20 mouse cellular contexts compared by ENCODE assay signal in the genomic region with DNA sequence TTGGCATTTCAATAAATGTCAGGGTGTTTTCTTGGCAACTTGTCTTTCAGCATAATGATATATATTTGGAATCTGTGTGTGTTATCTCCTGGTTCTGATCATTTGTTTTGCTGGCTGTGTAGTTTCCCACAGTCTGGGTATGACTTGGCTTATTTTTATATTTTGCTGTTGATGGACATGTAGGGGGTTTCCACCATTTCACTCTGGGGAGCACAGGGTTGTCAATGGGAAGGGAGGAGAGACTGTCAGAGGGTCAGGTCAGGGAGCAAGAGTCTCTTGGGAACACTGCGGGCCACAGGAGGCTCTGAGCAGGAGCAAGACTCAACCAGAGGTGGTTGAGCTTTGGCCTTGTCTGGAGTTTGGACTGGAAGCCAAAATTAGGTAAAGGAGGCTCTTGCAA. TPM values are rescaled to one million over a fixed set of nuclear protein-coding genes. Genes with fewer than 3 reads are reported as not detected.
DNase-seq lines count a peak whose midpoint lies in the region; ATAC-seq and TF ChIP-seq lines count a peak whose summit lies in the region.
"Had no signal": no experiment of that assay in that cellular context is flagged by ENCODE, and none has a peak within 500 bp of the region (broad histone marks: within the 10 kb centered on the region; RNA-seq: fewer than 3 reads in every experiment).

No protein-coding gene starts in this region.

- H3K4me1 ChIP-seq in kidney, adult 2 months (ENCODE audit: control insufficient read depth, insufficient read depth, low read length), result peaks cover 28% of the 10 kb centered on the region
- H3K4me1 ChIP-seq in kidney, embryonic 16.5 days (ENCODE audit: insufficient read depth, low read length), result peaks cover 21% of the 10 kb centered on the region
- H3K4me1 ChIP-seq: embryonic facial prominence, embryonic 12.5 days had no signal

- ATAC-seq in kidney, embryonic 16.5 days (ENCODE audit: low FRiP score, low TSS enrichment), result no peak
- ATAC-seq in activated CD4-positive, CD25-positive, alpha-beta regulatory T cell, adult 4 months, result peak; percentile 54
- ATAC-seq: forebrain, embryonic 15.5 days had no signal

- H3K36me3 ChIP-seq in kidney, adult 2 months (ENCODE audit: control insufficient read depth, insufficient read depth, low read length), result no peaks in the 10 kb centered on the region
- no peaks in the 10 kb centered on the region for H3K36me3 ChIP-seq in kidney, embryonic 16.5 days (ENCODE audit: insufficient read depth, low read length)
- H3K36me3 ChIP-seq: embryonic facial prominence, embryonic 12.5 days; forebrain, embryonic 15.5 days; G1E had no signal

- H3K4me2 ChIP-seq in kidney, embryonic 16.5 days (replicated peaks; ENCODE audit: low read depth, low read length), result no peak overlapping the region
- H3K4me2 ChIP-seq: embryonic facial prominence, embryonic 12.5 days; forebrain, embryonic 15.5 days; hindbrain, embryonic 14.5 days had no signal

- no peaks in the 10 kb centered on the region for H3K27me3 ChIP-seq in kidney, adult 2 months (replicated peaks; ENCODE audit: control insufficient read depth, insufficient read depth, low read length)
- no peaks in the 10 kb centered on the region for H3K27me3 ChIP-seq in kidney, embryonic 16.5 days (ENCODE audit: insufficient read depth, low read length)
- H3K27me3 ChIP-seq: embryonic facial prominence, embryonic 12.5 days; forebrain, embryonic 15.5 days had no signal

- H3K9ac ChIP-seq in kidney, embryonic 16.5 days (replicated peaks; ENCODE audit: low read length), result no peak overlapping the region
- H3K9ac ChIP-seq: embryonic facial prominence, embryonic 12.5 days; forebrain, embryonic 15.5 days; hindbrain, embryonic 14.5 days had no signal

- WGBS in kidney, adult 2 months, result 72% methylated on average over 1 of the region's 1 CpGs
- WGBS in kidney, embryonic 16.5 days, result 82% methylated on average over 1 of the region's 1 CpGs

- H3K4me3 ChIP-seq in kidney, adult 2 months (ENCODE audit: insufficient read depth, low read depth, low read length), result no peak overlapping the region
- no peak overlapping the region for H3K4me3 ChIP-seq in kidney, embryonic 16.5 days (ENCODE audit: low read length)
- H3K4me3 ChIP-seq: embryonic facial prominence, embryonic 12.5 days; forebrain, embryonic 15.5 days; heart, embryonic 10.5 days had no signal

- TF ChIP-seq POLR2A in kidney, adult 2 months (IDR thresholded peaks at IDR 0.05; ENCODE audit: low read depth, low read length), result no peak

- no peaks in the 10 kb centered on the region for H3K9me3 ChIP-seq in kidney, embryonic 16.5 days (ENCODE audit: low read length)
- H3K9me3 ChIP-seq: embryonic facial prominence, embryonic 12.5 days; forebrain, embryonic 15.5 days; G1E; heart, embryonic 10.5 days had no signal

- TF ChIP-seq CTCF in kidney, adult 2 months (conservative IDR thresholded peaks at IDR 0.05; ENCODE audit: insufficient read depth, insufficient read length, low read depth, low read length), result no peak

- peak; percentile 50 for DNase-seq in kidney, adult 2 months
- no peak for DNase-seq in kidney, postnatal 14 days
- no peak for DNase-seq in kidney, adult 8-10 months
- peak; percentile 46 for DNase-seq in A20 (ENCODE audit: low read depth, low spot score)
- no peak for DNase-seq in yolk sac, embryonic 10.5 days (ENCODE audit: low spot score)
- DNase-seq in thymus, adult 18-20 months, result no peak
- DNase-seq: adrenal gland, postnatal 10 days; cerebellum, adult 11-12 months; cerebellum, adult 9-10 months; cerebellum, postnatal 25 days; gastrocnemius, postnatal 36 days; heart, postnatal 10 days; heart, postnatal 4 days had no signal

- H3K27ac ChIP-seq in kidney, adult 2 months (ENCODE audit: insufficient read depth, low read depth, low read length), result no peak overlapping the region
- H3K27ac ChIP-seq in kidney, embryonic 16.5 days (ENCODE audit: low read length), result peak overlapping the region; percentile 87
- H3K27ac ChIP-seq: embryonic facial prominence, embryonic 12.5 days; forebrain, embryonic 15.5 days; hindbrain, embryonic 14.5 days had no signal

RNA-seq across cellular contexts. Expression of a gene that starts 19.6 kb away (rescaled TPM):
- 0.33 and 0.43 TPM in 2 replicates for polyA plus RNA-seq in kidney, adult 2 months (2012; rRNA removed)
- polyA plus RNA-seq in kidney, embryonic 16.5 days (2015; fragmentation: Nextera tagmentation; extraction: Ambion mirVana), result 0.50 and 0.53 TPM in 2 replicates
- not detected for polyA plus RNA-seq in activated CD4-positive, CD25-positive, alpha-beta regulatory T cell, adult 4 months (2017; shearing (Covaris generic))
- polyA plus RNA-seq: G1E had no signal

RNA-seq across cellular contexts. Expression of a gene that starts 32.7 kb away (rescaled TPM):
- 13.4 and 15.3 TPM in 2 replicates for polyA plus RNA-seq in kidney, adult 2 months (2012; rRNA removed)
- polyA plus RNA-seq in kidney, embryonic 16.5 days (2015; fragmentation: Nextera tagmentation; extraction: Ambion mirVana), result 4.5 and 5.4 TPM in 2 replicates
- under 1 TPM; 0.42 to 0.97 TPM for polyA plus RNA-seq in activated CD4-positive, CD25-positive, alpha-beta regulatory T cell, adult 4 months (2017; shearing (Covaris generic))
- polyA plus RNA-seq: G1E had no signal

RNA-seq across cellular contexts. Expression of a gene that starts 36.9 kb away (rescaled TPM):
- 74.1 and 103 TPM in 2 replicates for polyA plus RNA-seq in kidney, adult 2 months (2012; rRNA removed)
- polyA plus RNA-seq in kidney, embryonic 16.5 days (2015; fragmentation: Nextera tagmentation; extraction: Ambion mirVana), result 33.5 and 35.1 TPM in 2 replicates
- 10 to 100 TPM; 13.1 to 16.1 TPM for polyA plus RNA-seq in activated CD4-positive, CD25-positive, alpha-beta regulatory T cell, adult 4 months (2017; shearing (Covaris generic))

RNA-seq across cellular contexts. Expression of a gene that starts 49.0 kb away (rescaled TPM):
- polyA plus RNA-seq in kidney, adult 2 months (2012; rRNA removed), result 185 and 187 TPM in 2 replicates
- 91.1 and 94.0 TPM in 2 replicates for polyA plus RNA-seq in kidney, embryonic 16.5 days (2015; fragmentation: Nextera tagmentation; extraction: Ambion mirVana)
- polyA plus RNA-seq in activated CD4-positive, CD25-positive, alpha-beta regulatory T cell, adult 4 months (2017; shearing (Covaris generic)), result 10 to 100 TPM; 29.9 to 31.9 TPM

RNA-seq across cellular contexts. Expression of a gene that starts 57.6 kb away (rescaled TPM):
- 139 and 165 TPM in 2 replicates for polyA plus RNA-seq in kidney, adult 2 months (2012; rRNA removed)
- polyA plus RNA-seq in kidney, embryonic 16.5 days (2015; fragmentation: Nextera tagmentation; extraction: Ambion mirVana), result 149 and 156 TPM in 2 replicates
- polyA plus RNA-seq in activated CD4-positive, CD25-positive, alpha-beta regulatory T cell, adult 4 months (2017; shearing (Covaris generic)), result 10 to 100 TPM; 80.2 to 97.8 TPM

Comparison
In these comparisons a context has a peak if more than half of its experiments do, and no peak if none do; other contexts are left out.
1. DNase-seq: peak in kidney, adult 2 months (single experiment) and A20 (single experiment); none in kidney, postnatal 14 days (single experiment), kidney, adult 8-10 months (0 of 2), yolk sac, embryonic 10.5 days (single experiment) and thymus, adult 18-20 months (0 of 2).